Mouse (Mus musculus) 3134 (cell line): ENCODE measurements at regions not wholly inside any gene's neighbourhood (a gene's known extent, or its start where the extent isn't known, plus 50 kb on each side); places are given as distances from the start of the nearest gene placed in this dataset.

Experiments
- DNase-seq: peaks from one replicate; pipeline ENCODE4 v3.0.0-alpha.2; 2011; ENCODE audit warnings: low spot score; ENCODE audit not compliant: insufficient read length; ENCODE audit errors: extremely low read depth

GRCm38 (mm10) chr15:96944741-96945140 lies 111.0 kb downstream of the Slc38a4 start:
- no peak for DNase-seq

- DNase-seq: no peak
Observed at GRCm38 (mm10) chr15:96942651-96943050, 113.1 kb downstream of the Slc38a4 start.

GRCm38 (mm10) chr15:96938406-96938805 lies 117.3 kb downstream of the Slc38a4 start:
- DNase-seq: no peak

- DNase-seq: no peak
Observed at GRCm38 (mm10) chr15:96937623-96938022, 118.1 kb downstream of the Slc38a4 start.

- peak; percentile 56 for DNase-seq
Observed at GRCm38 (mm10) chr15:96936705-96937346, 118.9 kb downstream of the Slc38a4 start.

- DNase-seq: no peak
Observed at GRCm38 (mm10) chr15:96936216-96936615, 119.5 kb downstream of the Slc38a4 start.

GRCm38 (mm10) chr15:96933451-96933850 lies 122.3 kb downstream of the Slc38a4 start:
- DNase-seq: no peak

GRCm38 (mm10) chr15:96930531-96930930 lies 125.2 kb downstream of the Slc38a4 start:
- DNase-seq: no peak

- no peak for DNase-seq
Observed at GRCm38 (mm10) chr15:96929788-96930187, 126.0 kb downstream of the Slc38a4 start.

- no peak for DNase-seq
Observed at GRCm38 (mm10) chr15:96928692-96929091, 127.1 kb downstream of the Slc38a4 start.

- DNase-seq: no peak
Observed at GRCm38 (mm10) chr15:96927674-96928073, 128.1 kb downstream of the Slc38a4 start.

GRCm38 (mm10) chr15:96926660-96927059 lies 129.1 kb downstream of the Slc38a4 start:
- no peak for DNase-seq

GRCm38 (mm10) chr15:96916586-96916985 lies 139.2 kb downstream of the Slc38a4 start:
- no peak for DNase-seq

- DNase-seq: no peak
Observed at GRCm38 (mm10) chr15:96915544-96915943, 140.2 kb downstream of the Slc38a4 start.

GRCm38 (mm10) chr15:96914988-96915387 lies 140.8 kb downstream of the Slc38a4 start:
- DNase-seq: no peak

- DNase-seq: no peak
Observed at GRCm38 (mm10) chr15:96905520-96905919, 150.2 kb downstream of the Slc38a4 start.

- no peak for DNase-seq
Observed at GRCm38 (mm10) chr15:96903461-96903860, 152.3 kb downstream of the Slc38a4 start.

- DNase-seq: no peak
Observed at GRCm38 (mm10) chr15:96902781-96903180, 153.0 kb downstream of the Slc38a4 start.

GRCm38 (mm10) chr15:96901616-96902015 lies 154.1 kb downstream of the Slc38a4 start:
- no peak for DNase-seq

GRCm38 (mm10) chr15:96898285-96898684 lies 157.5 kb downstream of the Slc38a4 start:
- no peak for DNase-seq

- DNase-seq: no peak
Observed at GRCm38 (mm10) chr15:96884901-96885300, 170.9 kb downstream of the Slc38a4 start.

- peak; percentile 56 for DNase-seq
Observed at GRCm38 (mm10) chr15:96883754-96884153, 172.0 kb downstream of the Slc38a4 start.

GRCm38 (mm10) chr15:96882211-96882610 lies 173.5 kb downstream of the Slc38a4 start:
- no peak for DNase-seq
